Mouse (Mus musculus) embryonic stem cell, embryonic (primary cell): Measurements from ENCODE around the gene Ndrg2.

Source experiments
- CTCF ChIA-PET, 4 experiments: fragments of 300-600 bp in 2 of 4; fragments of 350-600 bp in 2 of 4; sonication (Branson Sonifier 250); formaldehyde crosslinking; loops; one replicate each; lab custom pipeline; 2022; ENCODE audit warnings: inconsistent platforms in 2 of 4; lab: Charles Lee
- POLR2A ChIA-PET, 4 experiments: fragments of 300-600 bp in 2 of 4; fragments of 350-600 bp in 2 of 4; sonication (Branson Sonifier 250); formaldehyde crosslinking; loops; one replicate each; lab custom pipeline; 2022; ENCODE audit warnings: antibody characterized with exemption in 4 of 4, inconsistent platforms in 1 of 4; lab: Charles Lee

Ndrg2 gene

GRCm38 (mm10) chr14:51913960-51914762, at the start of gene Ndrg2:
Ndrg2 (minus strand) TSS chr14:51914158.
- CTCF ChIA-PET, result interaction anchor here in 3 of 4 experiments (0.5 to 3.2 kb wide), 12 partner anchors 10 to 817 kb away, joined by 3 to 27 read pairs (median 3); no protein-coding TSS in a partner anchor
- POLR2A ChIA-PET, result interaction anchor here in 3 of 4 experiments (0.6 to 4.2 kb wide), 24 partner anchors 9 to 600 kb away, joined by 3 to 65 read pairs (median 4); partner anchors contain the start of genes Arhgef40 (in 1 of the 3), Hnrnpc (in 1 of the 3) and Mettl17 (in 1 of the 3)

- ChIA-PET CTCF (no interaction called here), POLR2A (interaction anchor here in 1 of 4 experiments (0.7 kb wide), 1 partner anchor 47 kb away, joined by 3 read pairs; no protein-coding TSS in a partner anchor)
These were observed 46.4 kb upstream of the Ndrg2 start for GRCm38 (mm10) chr14:51960316-51960715.

GRCm38 (mm10) chr14:51943336-51943735, 29.4 kb upstream of the Ndrg2 start:
- CTCF ChIA-PET, result no interaction called here
- POLR2A ChIA-PET, result interaction anchor here in 2 of 4 experiments (0.8 to 1.3 kb wide), 4 partner anchors 11 to 52 kb away, joined by 3 to 4 read pairs (median 3); no protein-coding TSS in a partner anchor

- ChIA-PET POLR2A (interaction anchor here in 2 of 4 experiments (0.5 to 1.5 kb wide), 4 partner anchors 10 to 80 kb away, joined by 3 to 6 read pairs (median 3); no protein-coding TSS in a partner anchor), CTCF (interaction anchor here in 1 of 4 experiments (0.9 kb wide), 1 partner anchor 64 kb away, joined by 3 read pairs; no protein-coding TSS in a partner anchor)
These were observed 28.3 kb upstream of the Ndrg2 start for GRCm38 (mm10) chr14:51942236-51942635.

GRCm38 (mm10) chr14:51941577-51941976, 27.6 kb upstream of the Ndrg2 start:
- ChIA-PET POLR2A (interaction anchor here in 3 of 4 experiments (0.5 to 1.5 kb wide), 9 partner anchors 11 to 81 kb away, joined by 3 to 6 read pairs (median 3); partner anchors contain the start of gene Ndrg2 (in 1 of the 3)), CTCF (interaction anchor here in 3 of 4 experiments (0.6 to 1.1 kb wide), 8 partner anchors 10 to 943 kb away, joined by 3 to 6 read pairs (median 4); no protein-coding TSS in a partner anchor)

- POLR2A ChIA-PET, result interaction anchor here in 2 of 4 experiments (0.6 to 1.5 kb wide), 9 partner anchors 12 to 82 kb away, joined by 3 to 6 read pairs (median 3); partner anchors contain the start of gene Ndrg2 (in 1 of the 2)
- CTCF ChIA-PET, result interaction anchor here in 3 of 4 experiments (0.6 to 1.1 kb wide), 7 partner anchors 10 to 354 kb away, joined by 3 to 4 read pairs (median 4); no protein-coding TSS in a partner anchor
These were observed 27.1 kb upstream of the Ndrg2 start for GRCm38 (mm10) chr14:51940944-51941560.

GRCm38 (mm10) chr14:51939005-51939404, 25.0 kb upstream of the Ndrg2 start:
- POLR2A ChIA-PET, result interaction anchor here in 2 of 4 experiments (0.6 to 2.9 kb wide), 7 partner anchors 26 to 81 kb away, joined by 3 to 8 read pairs (median 4); partner anchors contain the start of gene Mettl17 (in 1 of the 2)
- CTCF ChIA-PET, result interaction anchor here in 1 of 4 experiments (1.1 kb wide), 1 partner anchor 8 kb away, joined by 6 read pairs; no protein-coding TSS in a partner anchor

- ChIA-PET CTCF (interaction anchor here in 2 of 4 experiments (0.6 to 2.9 kb wide), 3 partner anchors 14 to 52 kb away, joined by 4 to 26 read pairs (median 6); partner anchors contain the start of genes Arhgef40 (in 1 of the 2) and Tppp2 (in 1 of the 2)), POLR2A (interaction anchor here in 3 of 4 experiments (0.6 to 1.7 kb wide), 6 partner anchors 10 to 182 kb away, joined by 3 to 7 read pairs (median 3); partner anchors contain the start of gene Tmem253 (in 1 of the 3))
These were observed 18.4 kb upstream of the Ndrg2 start for GRCm38 (mm10) chr14:51932092-51933020.

GRCm38 (mm10) chr14:51930824-51931223, 16.9 kb upstream of the Ndrg2 start:
- CTCF ChIA-PET, result interaction anchor here in 3 of 4 experiments (0.6 to 2.9 kb wide), 9 partner anchors 9 to 188 kb away, joined by 3 to 26 read pairs (median 4); no protein-coding TSS in a partner anchor
- POLR2A ChIA-PET, result interaction anchor here (0.7 to 1.7 kb wide), 8 partner anchors 16 to 89 kb away, joined by 3 to 7 read pairs (median 4); no protein-coding TSS in a partner anchor

GRCm38 (mm10) chr14:51929968-51930367, 16.0 kb upstream of the Ndrg2 start:
- CTCF ChIA-PET, result interaction anchor here in 3 of 4 experiments (0.5 to 1.7 kb wide), 6 partner anchors 17 to 200 kb away, joined by 3 to 6 read pairs (median 4); no protein-coding TSS in a partner anchor
- POLR2A ChIA-PET, result interaction anchor here in 3 of 4 experiments (0.9 to 1.7 kb wide), 6 partner anchors 18 to 93 kb away, joined by 3 to 6 read pairs (median 4); no protein-coding TSS in a partner anchor

GRCm38 (mm10) chr14:51929309-51929943, 15.5 kb upstream of the Ndrg2 start:
- ChIA-PET POLR2A (interaction anchor here in 3 of 4 experiments (0.6 to 1.7 kb wide), 7 partner anchors 17 to 94 kb away, joined by 3 to 6 read pairs (median 4); no protein-coding TSS in a partner anchor), CTCF (interaction anchor here in 3 of 4 experiments (0.5 to 1.7 kb wide), 6 partner anchors 17 to 190 kb away, joined by 3 to 6 read pairs (median 4); no protein-coding TSS in a partner anchor)

- POLR2A ChIA-PET, result interaction anchor here in 2 of 4 experiments (0.7 to 3.6 kb wide), 7 partner anchors 13 to 58 kb away, joined by 3 to 26 read pairs (median 4); partner anchors contain the start of genes Mettl17 (in 1 of the 2) and Ndrg2 (in 1 of the 2)
- CTCF ChIA-PET, result interaction anchor here in 1 of 4 experiments (1.3 kb wide), 1 partner anchor 22 kb away, joined by 3 read pairs; no protein-coding TSS in a partner anchor
These were observed 13.0 kb upstream of the Ndrg2 start for GRCm38 (mm10) chr14:51926930-51927329.

- ChIA-PET CTCF (interaction anchor here in 1 of 4 experiments (1.0 kb wide), 1 partner anchor 20 kb away, joined by 3 read pairs; no protein-coding TSS in a partner anchor), POLR2A (interaction anchor here in 2 of 4 experiments (0.7 to 1.7 kb wide), 4 partner anchors 11 to 97 kb away, joined by 3 to 6 read pairs (median 4); no protein-coding TSS in a partner anchor)
These were observed 9.5 kb upstream of the Ndrg2 start for GRCm38 (mm10) chr14:51923492-51923891.

GRCm38 (mm10) chr14:51922910-51923309, 9.0 kb upstream of the Ndrg2 start:
- POLR2A ChIA-PET, result interaction anchor here in 1 of 4 experiments (1.5 kb wide), 1 partner anchor 11 kb away, joined by 9 read pairs; no protein-coding TSS in a partner anchor
- CTCF ChIA-PET, result no interaction called here

GRCm38 (mm10) chr14:51922571-51922865, 8.6 kb upstream of the Ndrg2 start, which contains the start of gene Rnase13:
Rnase13 (minus strand) TSS chr14:51922773.
- ChIA-PET POLR2A (interaction anchor here in 1 of 4 experiments (1.5 kb wide), 1 partner anchor 10 kb away, joined by 9 read pairs; no protein-coding TSS in a partner anchor), CTCF (no interaction called here)
